Mouse (Mus musculus) megakaryocyte, embryonic 14.5 days (primary cell): ENCODE results near the gene Ttll3. TPM values are rescaled to one million over a fixed set of nuclear protein-coding genes. Genes with fewer than 3 reads are reported as not detected.

ENCODE experiments used
- H3K27me3 ChIP-seq: replicated peaks from 2 replicates; pipeline ENCODE3; 2012; ENCODE audit warnings: inconsistent platforms
- H3K36me3 ChIP-seq: replicated peaks from 2 replicates; pipeline ENCODE3; 2012; ENCODE audit warnings: low read length, inconsistent platforms, mixed read lengths
- H3K4me1 ChIP-seq: 2 replicates; pipeline ENCODE4 v1.6.1; 2012; ENCODE audit warnings: inconsistent platforms
- H3K4me3 ChIP-seq: replicated peaks from 2 replicates; pipeline ENCODE3; 2012; ENCODE audit warnings: moderate library complexity, mild to moderate bottlenecking, inconsistent platforms
- H3K9me3 ChIP-seq: 2 replicates; pipeline ENCODE4 v1.6.1; 2012; ENCODE audit warnings: inconsistent platforms
- FLI1 ChIP-seq: IDR thresholded peaks from 2 replicates; pipeline ENCODE4 v1.6.1; 2012; ENCODE audit warnings: low read length, inconsistent platforms, mixed read lengths
- GATA1 ChIP-seq: IDR thresholded peaks from 3 replicates; pipeline ENCODE4 v1.6.1; 2012; ENCODE audit warnings: mixed read lengths, low read length, inconsistent platforms, borderline replicate concordance
- polyA plus RNA-seq: library from polyadenylated mRNA; stranded (reverse); fragments of >175 nt; gene quantifications from 2 replicates; pipeline ENCODE4 v1.2.3, GENCODE M21; 2012; ENCODE audit warnings: low replicate concordance; ENCODE audit not compliant: insufficient read depth

The Ttll3 gene
- polyA plus RNA-seq, 1 experiment = 28.0 TPM

DNA sequence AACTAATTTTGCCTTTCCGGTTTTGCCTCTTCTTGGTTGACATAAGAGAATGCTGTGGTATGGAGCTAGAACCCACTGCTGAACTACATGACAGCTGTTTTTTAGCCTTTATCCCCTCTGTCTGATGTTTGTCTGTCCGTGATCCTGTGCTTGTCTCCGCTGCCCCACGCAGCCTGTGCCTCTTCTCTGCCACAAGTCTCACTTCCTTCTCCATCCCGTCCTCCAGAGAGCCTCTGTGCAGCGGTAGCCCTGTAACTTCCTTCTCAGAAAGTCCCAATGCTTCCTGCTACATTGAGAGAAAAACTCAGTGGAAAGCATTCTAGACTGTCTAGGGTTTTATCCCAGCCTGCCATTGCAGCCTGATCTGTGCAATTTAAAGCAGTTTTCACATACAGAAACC, 9.8 kb upstream of the Ttll3 start:
- peak overlapping the region; percentile 96 for H3K4me3 ChIP-seq
- TF ChIP-seq GATA1 (no peak), FLI1 (no peak)
- H3K9me3 ChIP-seq = no peaks in the 10 kb centered on the region
- peaks cover 70% of the 10 kb centered on the region for H3K36me3 ChIP-seq
- H3K4me1 ChIP-seq = peaks cover 66% of the 10 kb centered on the region
- H3K27me3 ChIP-seq = no peaks in the 10 kb centered on the region

DNA sequence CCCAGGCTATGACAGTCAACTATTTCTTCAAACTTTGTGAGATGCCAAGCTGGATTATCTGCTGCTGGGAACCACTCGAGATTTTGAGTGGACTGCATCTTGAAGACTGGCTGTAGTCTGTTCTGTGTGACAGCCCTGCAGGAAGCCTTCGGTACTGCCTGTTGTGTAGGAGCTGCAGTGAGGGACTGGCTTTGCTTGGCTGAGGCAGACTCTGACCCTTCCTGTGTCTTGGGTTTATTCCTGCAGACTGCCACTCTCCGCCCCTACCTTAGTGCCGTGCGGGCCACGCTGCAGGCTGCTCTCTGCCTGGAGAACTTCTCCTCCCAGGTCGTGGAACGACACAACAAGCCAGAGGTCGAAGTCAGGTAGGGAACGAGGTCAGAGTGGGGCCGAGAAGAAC, 8.6 kb upstream of the Ttll3 start:
- peaks cover 67% of the 10 kb centered on the region for H3K4me1 ChIP-seq
- TF ChIP-seq GATA1 = no peak
- TF ChIP-seq FLI1 = no peak
- peak overlapping the region; percentile 96 for H3K4me3 ChIP-seq
- H3K9me3 ChIP-seq = no peaks in the 10 kb centered on the region
- H3K27me3 ChIP-seq = no peaks in the 10 kb centered on the region
- H3K36me3 ChIP-seq = peaks cover 70% of the 10 kb centered on the region

DNA sequence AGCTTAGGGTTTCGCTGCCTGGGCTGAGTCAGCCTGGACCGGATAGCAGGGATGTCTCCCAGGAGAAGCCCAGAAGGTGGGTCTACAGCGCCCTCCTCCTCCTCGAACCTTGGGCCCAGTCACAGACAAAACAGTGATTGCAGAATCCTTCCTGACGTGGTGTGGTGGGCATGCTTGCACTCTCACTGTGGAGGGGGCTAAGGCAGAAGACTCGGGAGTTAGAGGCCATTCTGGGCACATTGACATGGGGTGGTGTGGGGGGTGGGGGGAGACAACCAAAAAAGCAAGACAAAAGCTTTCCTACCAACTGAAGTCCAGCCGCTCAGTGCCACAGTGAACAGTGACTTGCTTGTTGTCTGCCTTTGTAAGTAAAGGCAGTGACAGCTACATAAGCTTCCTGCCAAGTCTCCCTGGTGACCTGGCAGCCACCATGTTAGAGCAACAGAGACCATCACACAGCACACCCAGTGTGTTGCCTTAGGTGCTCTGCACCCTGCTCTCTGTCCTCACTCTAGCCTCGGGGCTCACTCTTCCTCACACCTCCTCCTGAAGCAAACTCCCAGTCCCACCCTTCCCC, 4.6 kb upstream of the Ttll3 start:
- Histone ChIP-seq H3K36me3 (peaks cover 100% of the 10 kb centered on the region), H3K4me1 (peaks cover 57% of the 10 kb centered on the region), H3K4me3 (no peak overlapping the region), H3K9me3 (no peaks in the 10 kb centered on the region), H3K27me3 (no peaks in the 10 kb centered on the region)
- TF ChIP-seq GATA1 (no peak), FLI1 (no peak)

DNA sequence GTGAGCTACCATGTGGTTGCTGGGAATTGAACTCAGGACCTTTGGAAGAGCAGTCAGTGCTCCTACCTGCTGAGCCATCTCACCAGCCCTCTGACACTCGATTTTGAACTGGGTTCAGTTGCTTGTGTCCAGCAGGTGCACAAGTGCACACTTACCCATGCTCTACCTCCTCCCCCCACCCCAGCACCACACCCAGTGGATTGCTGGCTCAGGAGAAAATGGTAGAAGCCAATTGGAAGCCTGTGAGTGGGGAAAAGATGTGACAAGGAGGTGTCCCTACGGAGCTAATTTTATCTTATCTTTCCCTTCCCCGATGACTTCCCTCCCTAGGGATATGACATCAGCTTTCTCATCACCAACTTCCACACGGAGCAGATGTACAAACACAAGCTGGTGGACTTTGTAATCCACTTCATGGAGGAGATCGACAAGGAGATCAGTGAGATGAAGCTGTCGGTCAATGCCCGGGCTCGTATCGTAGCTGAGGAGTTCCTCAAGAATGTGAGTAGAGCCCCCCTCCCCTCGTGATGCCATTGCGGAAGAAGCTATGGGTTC, 3.8 kb upstream of the Ttll3 start:
- Histone ChIP-seq H3K4me1 (peaks cover 50% of the 10 kb centered on the region), H3K27me3 (no peaks in the 10 kb centered on the region), H3K36me3 (peaks cover 100% of the 10 kb centered on the region), H3K4me3 (no peak overlapping the region), H3K9me3 (no peaks in the 10 kb centered on the region)
- TF ChIP-seq FLI1 (no peak), GATA1 (no peak)

DNA sequence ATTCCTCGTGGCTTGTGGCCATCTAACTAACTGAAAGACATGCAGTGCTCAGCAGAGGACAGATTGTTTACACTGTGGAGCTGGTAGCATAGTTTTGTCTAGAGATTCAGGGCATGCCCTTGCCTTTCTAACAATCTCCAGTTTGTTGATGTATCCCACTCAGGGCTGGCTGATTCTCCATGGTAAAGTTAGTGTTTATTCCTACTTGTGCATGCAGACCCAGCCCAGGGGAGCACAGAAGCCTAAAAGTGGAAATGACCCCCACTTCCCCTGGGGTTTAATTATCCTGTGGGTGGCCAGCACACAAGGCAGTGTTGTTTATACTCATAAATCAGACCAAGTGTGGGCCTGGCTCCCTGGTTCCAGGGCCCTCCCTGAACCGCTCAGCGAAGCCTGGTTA, 3.0 kb upstream of the Ttll3 start:
- no peak overlapping the region for H3K4me3 ChIP-seq
- H3K36me3 ChIP-seq = peaks cover 100% of the 10 kb centered on the region
- peaks cover 43% of the 10 kb centered on the region for H3K4me1 ChIP-seq
- H3K27me3 ChIP-seq = no peaks in the 10 kb centered on the region
- TF ChIP-seq GATA1 = no peak
- no peak for TF ChIP-seq FLI1
- no peaks in the 10 kb centered on the region for H3K9me3 ChIP-seq

DNA sequence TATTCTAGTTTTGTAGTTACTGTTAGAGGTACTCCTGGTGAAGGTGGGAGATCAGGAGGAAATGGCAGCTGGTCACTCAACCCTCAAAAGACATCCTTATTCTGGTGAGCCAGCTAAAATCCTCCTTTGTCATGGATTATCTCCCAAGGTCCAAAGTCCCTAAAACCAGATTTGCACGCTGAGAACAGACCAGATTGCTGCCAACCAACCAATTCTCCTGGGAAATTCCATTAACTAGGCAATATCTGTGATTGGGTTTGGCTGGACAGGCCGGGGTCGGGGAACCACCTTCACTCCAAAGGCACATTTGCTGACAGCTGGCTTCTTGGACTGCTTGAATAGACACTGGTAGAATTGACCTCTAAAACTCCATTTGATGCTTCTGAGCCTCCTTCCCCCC, 1.7 kb downstream of the Ttll3 start:
- Histone ChIP-seq H3K4me1 (peaks cover 26% of the 10 kb centered on the region), H3K9me3 (peaks cover 8% of the 10 kb centered on the region; the same call in 1 of the 2 replicates), H3K27me3 (no peaks in the 10 kb centered on the region), H3K4me3 (no peak overlapping the region), H3K36me3 (peaks cover 99% of the 10 kb centered on the region)
- no peak for TF ChIP-seq FLI1
- TF ChIP-seq GATA1 = no peak

DNA sequence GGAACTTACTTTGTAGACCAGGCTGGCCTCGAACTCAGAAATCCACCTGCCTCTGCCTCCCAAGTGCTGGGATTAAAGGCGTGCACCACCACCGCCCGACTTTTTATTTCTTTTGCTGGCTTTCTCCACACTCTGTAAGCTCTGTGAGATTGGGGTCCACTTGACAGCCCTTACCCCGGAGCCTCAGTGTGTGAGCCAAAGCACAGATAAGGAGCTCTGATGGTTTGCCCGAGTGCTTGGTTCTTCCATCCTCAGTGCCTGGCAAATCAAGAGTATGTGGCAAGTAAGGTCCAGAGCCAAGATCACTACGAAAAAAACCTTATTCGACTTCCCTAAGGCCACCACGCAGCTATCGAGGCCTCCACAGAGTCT, 2.9 kb downstream of the Ttll3 start:
- Histone ChIP-seq H3K27me3 (no peaks in the 10 kb centered on the region), H3K4me3 (no peak overlapping the region), H3K36me3 (peaks cover 98% of the 10 kb centered on the region), H3K4me1 (peaks cover 20% of the 10 kb centered on the region), H3K9me3 (peaks cover 8% of the 10 kb centered on the region; the same call in 1 of the 2 replicates)
- no peak for TF ChIP-seq FLI1
- no peak for TF ChIP-seq GATA1

DNA sequence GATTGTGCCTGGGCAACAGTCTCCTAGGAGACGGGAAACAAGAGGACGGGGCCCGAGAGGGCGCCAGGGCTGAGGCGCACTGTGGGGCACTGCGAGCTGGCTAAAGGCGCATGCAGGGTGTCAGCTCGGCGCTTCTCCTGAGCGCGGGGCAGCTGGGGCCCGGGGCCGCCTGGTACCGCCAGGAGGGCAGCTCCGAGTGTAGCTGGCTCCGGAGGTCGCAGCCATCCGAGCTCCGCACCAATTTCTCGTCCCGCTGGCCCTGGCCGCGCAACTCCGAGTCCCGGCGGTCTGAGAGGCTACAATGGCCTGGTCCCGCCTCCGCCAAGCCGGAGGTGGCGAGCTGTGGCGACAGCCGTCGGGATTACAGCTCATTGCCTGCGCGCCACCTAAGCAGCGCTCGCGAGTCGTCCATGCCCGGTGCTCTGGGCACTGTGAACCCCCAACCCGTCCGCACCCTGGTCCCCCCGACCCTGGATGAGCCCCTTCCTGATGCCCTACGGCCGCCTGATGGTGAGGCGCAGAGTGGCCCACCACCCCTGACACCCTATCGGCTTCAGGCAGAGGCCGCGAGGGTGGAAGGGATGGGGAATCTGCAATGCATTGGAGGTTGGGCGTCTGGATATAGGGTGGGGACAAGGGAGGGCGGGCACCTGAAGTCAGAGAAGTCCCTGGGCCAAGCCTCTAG, 3.5 kb downstream of the Ttll3 start:
- H3K4me1 ChIP-seq = peaks cover 20% of the 10 kb centered on the region
- peaks cover 98% of the 10 kb centered on the region for H3K36me3 ChIP-seq
- H3K9me3 ChIP-seq = peaks cover 8% of the 10 kb centered on the region; the same call in 1 of the 2 replicates
- no peaks in the 10 kb centered on the region for H3K27me3 ChIP-seq
- no peak for TF ChIP-seq FLI1
- no peak for TF ChIP-seq GATA1
- H3K4me3 ChIP-seq = no peak overlapping the region

DNA sequence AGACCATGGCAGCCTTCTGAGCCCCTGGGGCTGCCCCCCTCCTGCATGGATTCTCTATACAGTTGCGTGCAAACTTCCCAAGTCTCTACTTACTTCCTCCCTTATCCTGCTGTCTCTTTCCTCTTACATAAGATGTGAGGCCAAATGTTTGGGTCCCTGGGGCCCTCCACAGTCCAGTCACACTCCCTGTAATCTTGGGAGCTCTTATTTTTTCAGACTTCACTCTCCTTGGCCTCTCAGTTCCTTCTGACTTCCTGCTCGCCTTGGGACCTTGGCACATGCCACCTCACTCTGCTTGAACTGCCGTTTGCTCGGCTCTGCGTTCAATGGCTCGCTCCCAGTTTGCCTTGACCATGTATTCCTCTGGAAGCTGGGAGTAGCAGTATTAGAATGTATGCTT, 4.9 kb downstream of the Ttll3 start:
- no peaks in the 10 kb centered on the region for H3K27me3 ChIP-seq
- no peak for TF ChIP-seq GATA1
- TF ChIP-seq FLI1 = no peak
- peaks cover 20% of the 10 kb centered on the region for H3K4me1 ChIP-seq
- H3K4me3 ChIP-seq = no peak overlapping the region
- peaks cover 8% of the 10 kb centered on the region; the same call in 1 of the 2 replicates for H3K9me3 ChIP-seq
- peaks cover 98% of the 10 kb centered on the region for H3K36me3 ChIP-seq

DNA sequence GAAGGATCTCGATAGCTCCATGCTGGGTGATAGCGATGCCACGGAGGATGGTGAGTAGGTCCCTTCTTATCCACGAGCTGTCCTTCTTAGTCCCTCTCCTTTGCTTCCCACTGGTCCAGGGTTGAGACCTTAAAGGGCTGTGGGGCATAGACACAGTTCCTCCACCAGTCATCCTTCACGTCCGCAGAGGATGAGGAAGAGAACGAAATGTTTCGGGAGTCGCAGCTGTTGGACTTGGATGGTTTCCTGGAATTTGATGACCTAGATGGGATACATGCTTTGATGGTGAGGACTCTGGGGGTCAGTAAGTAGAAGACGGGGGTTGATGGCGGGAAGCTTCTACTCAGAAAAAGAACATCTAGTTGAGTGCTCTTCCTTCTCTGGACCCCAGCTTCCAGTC, 5.8 kb downstream of the Ttll3 start:
- Histone ChIP-seq H3K4me1 (peaks cover 16% of the 10 kb centered on the region), H3K36me3 (peaks cover 98% of the 10 kb centered on the region), H3K4me3 (no peak overlapping the region), H3K9me3 (peaks cover 8% of the 10 kb centered on the region; the same call in 1 of the 2 replicates), H3K27me3 (no peaks in the 10 kb centered on the region)
- TF ChIP-seq GATA1 (no peak), FLI1 (no peak)
